Mouse (Mus musculus) midbrain, embryonic 11.5 days (tissue): ENCODE data around the gene Mtmr3. TPM values are rescaled to one million over a fixed set of nuclear protein-coding genes. Genes with fewer than 3 reads are reported as not detected.

Experiments used
- ATAC-seq: fragments of 200-750 bp; cut with Nextera tagmentation; 2 replicates; pipeline ENCODE4 v1.8.0; 2017; ENCODE audit warnings: moderate TSS enrichment, moderate library complexity; ENCODE audit not compliant: low FRiP score
- DNase-seq: peaks from one replicate; pipeline ENCODE4 v3.0.0; 2015; ENCODE audit warnings: low spot score; ENCODE audit errors: missing footprints
- H3K27ac ChIP-seq: fragments of 300-500 bp; sonication (generic); 2 replicates; pipeline ENCODE4 v1.5.1; 2014; ENCODE audit warnings: low read depth, low read length
- H3K27me3 ChIP-seq: fragments of 300-500 bp; sonication (generic); 2 replicates; pipeline ENCODE4 v1.6.1; 2014; ENCODE audit warnings: mild to moderate bottlenecking, low read length, moderate library complexity, mixed read lengths; ENCODE audit not compliant: control insufficient read depth, insufficient read depth
- H3K36me3 ChIP-seq: fragments of 300-500 bp; sonication (generic); 2 replicates; pipeline ENCODE4 v1.6.1; 2014; ENCODE audit warnings: mild to moderate bottlenecking, low read length, moderate library complexity, mixed read lengths; ENCODE audit not compliant: control insufficient read depth, insufficient read depth
- H3K4me1 ChIP-seq: fragments of 300-500 bp; sonication (generic); 2 replicates; pipeline ENCODE4 v1.6.1; 2014; ENCODE audit warnings: low read length; ENCODE audit not compliant: control insufficient read depth, insufficient read depth
- H3K4me2 ChIP-seq: fragments of 300-500 bp; sonication (generic); 2 replicates; pipeline ENCODE4 v1.6.1; 2014; ENCODE audit warnings: mild to moderate bottlenecking, moderate library complexity
- H3K4me3 ChIP-seq: fragments of 300-500 bp; sonication (generic); 2 replicates; pipeline ENCODE4 v1.5.1; 2014; ENCODE audit warnings: low read depth, low read length
- H3K9ac ChIP-seq: fragments of 300-500 bp; sonication (generic); 2 replicates; pipeline ENCODE4 v1.6.1; 2014; ENCODE audit warnings: low read length
- H3K9me3 ChIP-seq: fragments of 300-500 bp; sonication (generic); 2 replicates; pipeline ENCODE4 v1.6.1; 2016; ENCODE audit warnings: low read length; ENCODE audit not compliant: control insufficient read depth
- WGBS: fragments of 180-500 bp; shearing (Covaris S2); extraction: QIAGEN DNeasy Blood & Tissue Kit; methylation state at CpG from one replicate; pipeline ENCODE4 v1.1.7; 2014; 5-methylcytosine and 5-hydroxymethylcytosine counted together
- polyA plus RNA-seq: library from polyadenylated mRNA; unstranded; fragments of >200 nt; fragmentation: Nextera tagmentation; extraction: Ambion mirVana; gene quantifications from 2 replicates; pipeline ENCODE4 v1.2.1, GENCODE M21; 2014

Gene Mtmr3
- polyA plus RNA-seq, 1 experiment from 2014 or later: 28.6 TPM

DNA sequence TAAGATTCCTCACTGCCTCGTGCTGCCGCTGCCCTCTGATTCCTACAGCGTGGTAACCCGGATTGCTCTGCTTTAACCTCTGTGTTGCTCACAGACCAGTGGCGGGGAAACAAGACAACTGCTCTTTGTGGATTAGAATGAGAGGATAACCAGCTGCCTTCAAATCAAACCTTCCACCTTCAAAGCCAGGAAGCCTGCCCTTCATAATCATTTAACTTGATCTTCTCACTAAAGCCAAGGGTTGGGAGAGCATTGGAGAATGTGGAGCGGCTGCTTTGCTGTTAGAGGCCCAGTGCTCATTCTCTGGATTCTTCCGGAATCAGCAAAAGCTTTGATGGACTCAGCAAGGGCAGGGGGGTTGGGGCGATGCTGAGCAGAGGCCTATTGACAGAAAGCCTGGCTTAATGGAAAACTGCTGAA is 35.2 kb upstream of the Mtmr3 start:
- H3K9ac ChIP-seq: no peak overlapping the region
- no peak for DNase-seq
- ATAC-seq: no peak
- WGBS: 32% methylated on average over 8 of the region's 8 CpGs
- H3K36me3 ChIP-seq: no peaks in the 10 kb centered on the region
- no peaks in the 10 kb centered on the region for H3K27me3 ChIP-seq
- no peak overlapping the region for H3K4me2 ChIP-seq
- peaks cover 4% of the 10 kb centered on the region; the same call in 1 of the 2 replicates for H3K4me1 ChIP-seq
- no peak overlapping the region for H3K27ac ChIP-seq
- no peaks in the 10 kb centered on the region for H3K9me3 ChIP-seq
- H3K4me3 ChIP-seq: no peak overlapping the region

DNA sequence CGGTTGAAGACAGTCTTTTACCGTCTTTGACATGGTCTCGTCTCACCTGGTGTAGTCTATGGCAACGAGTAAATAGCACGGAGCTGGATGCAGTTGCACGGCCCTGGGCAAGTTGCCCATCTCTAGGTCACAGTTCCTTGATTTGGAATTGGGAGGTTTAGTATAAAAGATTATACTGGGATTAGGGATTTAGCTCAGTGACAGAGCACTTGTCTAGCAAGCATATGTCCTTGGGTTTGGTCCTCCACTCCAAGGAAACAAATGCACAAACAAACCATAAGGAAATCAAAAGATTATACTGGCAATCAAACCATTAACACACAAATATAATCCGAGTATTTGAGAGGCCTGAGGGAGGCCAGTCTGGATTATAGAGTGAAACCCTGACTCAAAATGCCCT is 33.0 kb upstream of the Mtmr3 start:
- no peak overlapping the region for H3K4me3 ChIP-seq
- no peak for DNase-seq

DNA sequence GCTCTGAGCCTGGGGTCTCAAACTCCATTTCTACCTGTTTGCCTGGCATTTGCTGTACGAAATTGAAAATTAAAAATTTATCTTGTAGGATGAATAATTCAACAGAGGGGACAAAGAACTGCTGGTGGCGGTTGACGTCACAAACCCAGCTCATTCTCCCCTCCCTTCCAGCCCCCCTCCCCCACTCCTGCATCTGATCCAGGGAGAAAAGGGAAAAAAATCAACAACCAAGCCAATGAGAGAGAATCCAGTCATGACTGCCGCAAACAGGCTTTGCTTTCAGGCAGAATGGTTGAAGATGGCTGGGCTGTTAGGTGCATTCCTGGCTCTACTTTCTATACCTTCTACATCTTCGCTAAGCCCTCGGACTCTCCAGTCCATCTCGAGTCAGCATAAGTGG is 31.3 kb upstream of the Mtmr3 start:
- Histone ChIP-seq H3K36me3 (no peaks in the 10 kb centered on the region), H3K27ac (no peak overlapping the region), H3K4me1 (peaks cover 4% of the 10 kb centered on the region; the same call in 1 of the 2 replicates), H3K27me3 (no peaks in the 10 kb centered on the region), H3K9ac (no peak overlapping the region), H3K4me2 (no peak overlapping the region), H3K9me3 (no peaks in the 10 kb centered on the region), H3K4me3 (no peak overlapping the region)
- 75% methylated on average over 7 of the region's 7 CpGs for WGBS
- DNase-seq: no peak
- ATAC-seq: no peak

More for the DNA sequence above, 33.0 kb upstream of the Mtmr3 start:
- ATAC-seq: no peak
- Histone ChIP-seq H3K27ac (no peak overlapping the region), H3K4me1 (peaks cover 4% of the 10 kb centered on the region; the same call in 1 of the 2 replicates), H3K36me3 (no peaks in the 10 kb centered on the region), H3K9ac (no peak overlapping the region), H3K27me3 (no peaks in the 10 kb centered on the region), H3K9me3 (no peaks in the 10 kb centered on the region), H3K4me2 (no peak overlapping the region)
- 87% methylated on average over 7 of the region's 7 CpGs for WGBS

GRCm38 (mm10) chr11:4622997-4623396 is 28.3 kb upstream of the Mtmr3 start:
- Histone ChIP-seq H3K9ac (no peak overlapping the region), H3K27ac (no peak overlapping the region), H3K9me3 (no peaks in the 10 kb centered on the region), H3K4me3 (no peak overlapping the region), H3K4me2 (no peak overlapping the region), H3K36me3 (no peaks in the 10 kb centered on the region), H3K27me3 (no peaks in the 10 kb centered on the region), H3K4me1 (no peaks in the 10 kb centered on the region; the same call in 1 of the 2 replicates)
- DNase-seq (no peak), ATAC-seq (0 out of 2 replicates have a peak, but pooled peaks have one; percentile 55)
- 57% methylated on average over 5 of the region's 5 CpGs for WGBS

DNA sequence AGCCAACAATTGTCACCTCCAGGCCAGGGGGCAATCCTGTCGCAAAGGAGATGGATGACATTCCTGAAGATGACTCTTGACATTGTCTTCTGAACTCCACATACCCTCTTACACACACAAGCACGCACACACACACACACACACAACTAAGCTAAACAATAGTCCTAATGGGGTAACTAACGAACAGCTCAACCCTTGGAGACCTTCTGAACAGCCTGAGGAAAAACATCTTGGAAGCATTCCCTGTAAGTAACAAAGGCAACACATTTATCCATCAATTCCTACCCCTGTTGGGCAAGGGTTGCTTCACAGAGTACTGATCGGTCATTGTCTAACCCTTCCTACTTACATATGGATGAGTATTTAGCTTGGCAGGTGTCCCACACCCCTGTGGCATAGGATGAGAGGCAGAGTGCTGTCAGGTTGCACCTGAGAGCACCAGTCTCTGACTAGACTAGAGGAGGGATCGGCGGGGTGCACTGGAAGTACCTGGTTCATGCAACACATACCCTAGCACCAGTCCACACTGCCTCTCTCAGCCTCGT is 27.9 kb upstream of the Mtmr3 start:
- H3K4me3 ChIP-seq: no peak overlapping the region
- H3K9ac ChIP-seq: no peak overlapping the region
- ATAC-seq: no peak
- no peaks in the 10 kb centered on the region for H3K9me3 ChIP-seq
- DNase-seq: no peak
- H3K27ac ChIP-seq: no peak overlapping the region
- H3K4me1 ChIP-seq: no peaks in the 10 kb centered on the region; the same call in 1 of the 2 replicates
- no peaks in the 10 kb centered on the region for H3K36me3 ChIP-seq
- H3K27me3 ChIP-seq: no peaks in the 10 kb centered on the region
- 80% methylated on average over 7 of the region's 7 CpGs for WGBS
- no peak overlapping the region for H3K4me2 ChIP-seq

DNA sequence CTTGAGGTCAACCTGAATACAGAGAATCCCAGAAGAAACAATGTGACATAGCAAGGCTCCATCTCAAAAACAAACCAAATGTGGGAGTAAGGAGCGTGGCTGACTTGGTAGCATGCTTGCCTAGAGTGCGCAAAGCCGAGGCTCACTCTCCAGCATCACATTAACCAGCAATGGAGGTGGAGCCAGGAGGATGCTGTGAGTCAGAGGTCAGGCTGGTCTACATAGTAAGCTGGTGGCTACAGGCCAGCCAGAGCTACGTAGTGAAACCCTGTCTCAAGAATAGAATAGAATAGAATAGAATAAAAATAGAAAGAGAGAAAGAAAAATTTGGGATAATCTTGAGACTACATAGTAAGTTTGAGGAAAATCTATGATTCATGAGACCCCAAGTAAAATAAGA is 27.2 kb upstream of the Mtmr3 start:
- Histone ChIP-seq H3K4me1 (no peaks in the 10 kb centered on the region; the same call in 1 of the 2 replicates), H3K9me3 (no peaks in the 10 kb centered on the region), H3K27me3 (no peaks in the 10 kb centered on the region), H3K9ac (no peak overlapping the region), H3K4me2 (no peak overlapping the region), H3K4me3 (no peak overlapping the region), H3K36me3 (no peaks in the 10 kb centered on the region), H3K27ac (no peak overlapping the region)
- no peak for DNase-seq
- WGBS: 80% methylated on average over 4 of the region's 4 CpGs
- ATAC-seq: no peak

DNA sequence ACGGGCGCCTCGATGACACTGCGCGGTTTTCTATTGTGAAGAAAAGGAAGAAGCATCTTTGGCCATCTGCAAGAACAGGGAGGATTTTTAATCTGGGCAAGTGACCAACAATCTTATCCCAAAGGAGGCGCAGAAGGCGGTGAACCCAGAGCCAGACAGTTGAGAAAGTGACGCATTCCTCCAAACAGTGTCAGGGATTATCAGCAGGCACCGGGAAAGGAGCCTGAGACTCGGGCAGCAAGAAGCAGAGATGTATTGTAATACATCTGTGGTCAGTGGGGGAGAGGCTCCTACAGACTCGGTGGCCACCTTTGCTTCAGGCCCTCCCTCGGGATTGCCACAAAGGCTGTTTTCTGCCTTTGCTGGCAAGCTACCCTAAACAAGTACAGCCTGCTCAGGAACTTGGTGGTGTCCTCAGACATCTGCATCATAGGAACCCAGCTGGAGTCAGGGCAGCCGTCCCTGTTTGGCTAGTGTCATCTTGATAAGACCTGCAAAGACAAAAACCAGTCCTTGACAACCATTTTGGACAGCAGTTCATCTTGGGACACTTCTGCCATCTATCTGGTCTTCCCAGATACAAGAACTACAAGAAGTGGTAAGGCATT is 25.9 kb upstream of the Mtmr3 start:
- Histone ChIP-seq H3K27ac (no peak overlapping the region), H3K4me3 (no peak overlapping the region), H3K4me1 (no peaks in the 10 kb centered on the region), H3K9me3 (no peaks in the 10 kb centered on the region), H3K36me3 (no peaks in the 10 kb centered on the region), H3K4me2 (no peak overlapping the region), H3K27me3 (no peaks in the 10 kb centered on the region), H3K9ac (no peak overlapping the region)
- ATAC-seq (no peak), DNase-seq (no peak)
- WGBS: 60% methylated on average over 13 of the region's 13 CpGs

DNA sequence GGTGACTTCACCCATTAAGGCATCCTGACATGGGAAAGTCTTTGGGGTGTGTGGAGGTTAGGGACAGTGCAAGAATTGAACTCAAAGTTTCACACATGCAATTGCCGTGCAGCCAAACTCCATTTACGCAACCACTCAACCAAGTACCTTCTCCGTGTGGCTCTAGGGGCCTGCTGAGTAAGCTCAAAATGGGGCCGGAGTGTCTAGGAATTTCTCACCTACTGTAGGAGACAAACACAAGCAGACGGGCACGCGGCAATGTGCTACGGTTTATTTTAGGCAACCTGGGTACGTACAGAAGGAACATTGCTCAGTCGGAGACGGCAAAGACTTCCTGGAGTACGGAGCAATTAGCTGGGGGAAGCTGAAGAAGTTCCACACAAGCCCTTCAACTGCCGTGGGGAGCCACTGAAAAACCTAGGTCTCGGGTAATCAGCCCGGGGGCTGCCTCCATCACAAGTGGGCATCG is 25.4 kb upstream of the Mtmr3 start, which contains the start of gene Gm11032:
TSS of gene Gm11032 (plus strand) at position 51 of the 469 bp plus-strand sequence.
- H3K4me1 ChIP-seq: no peaks in the 10 kb centered on the region
- no peak within 1 kb of the TSS for H3K4me3 ChIP-seq
- H3K27me3 ChIP-seq: no peaks in the 10 kb centered on the region
- ATAC-seq (no peak), DNase-seq (no peak)
- no peak within 1 kb of the TSS for H3K27ac ChIP-seq
- no peak within 1 kb of the TSS for H3K4me2 ChIP-seq
- no peak within 1 kb of the TSS for H3K9ac ChIP-seq
- WGBS: 88% methylated on average over 16 of the region's 16 CpGs
- H3K36me3 ChIP-seq: no peaks in the 10 kb centered on the region
- H3K9me3 ChIP-seq: no peaks in the 10 kb centered on the region

DNA sequence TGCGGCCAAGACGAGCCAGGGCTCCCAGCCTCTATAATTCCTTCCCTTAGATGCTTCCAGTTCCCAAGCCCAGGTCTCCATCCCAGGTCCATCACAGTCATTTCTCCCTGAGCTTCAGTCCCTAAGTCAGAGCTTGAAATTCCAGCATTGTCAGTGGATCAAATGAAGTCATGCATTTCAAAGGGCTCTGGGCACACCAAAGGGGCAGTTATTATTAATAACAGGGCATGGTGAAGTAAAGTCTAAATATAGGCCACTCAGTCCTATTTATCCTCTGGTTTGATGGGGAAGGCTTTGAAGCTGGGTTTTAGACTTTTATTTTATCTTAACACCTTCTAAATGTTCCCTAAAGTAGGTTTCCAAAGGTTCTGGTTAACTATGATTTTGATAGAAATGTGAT is 17.2 kb upstream of the Mtmr3 start:
- no peak overlapping the region for H3K4me3 ChIP-seq
- H3K27ac ChIP-seq: no peak overlapping the region
- H3K9ac ChIP-seq: no peak overlapping the region
- H3K27me3 ChIP-seq: no peaks in the 10 kb centered on the region
- no peaks in the 10 kb centered on the region for H3K9me3 ChIP-seq
- no peaks in the 10 kb centered on the region for H3K4me1 ChIP-seq
- no peak overlapping the region for H3K4me2 ChIP-seq
- no peak for ATAC-seq
- no peak for DNase-seq
- WGBS: 81% methylated on average over 2 of the region's 2 CpGs
- no peaks in the 10 kb centered on the region for H3K36me3 ChIP-seq
